Mouse (Mus musculus) B cell, adult 2 months (primary cell): Measurements from ENCODE around the gene Tmprss6.

Experiments used
- DNase-seq, 2 experiments: peaks; one replicate each; pipeline ENCODE4 v3.0.0; 2022

The Tmprss6 gene

GRCm38 (mm10) chr15:78413083-78413718 is 55.2 kb downstream of the Tmprss6 start:
- no peak for DNase-seq

- DNase-seq, result no peak
Observed at GRCm38 (mm10) chr15:78409570-78410052, 58.8 kb downstream of the Tmprss6 start.

- peak; percentile 87 to 88 for DNase-seq
Observed at GRCm38 (mm10) chr15:78406293-78406934, 62.0 kb downstream of the Tmprss6 start, which contains the start of gene Mpst. Gene Mpst, plus strand, starts transcription at chr15:78406416.

DNA sequence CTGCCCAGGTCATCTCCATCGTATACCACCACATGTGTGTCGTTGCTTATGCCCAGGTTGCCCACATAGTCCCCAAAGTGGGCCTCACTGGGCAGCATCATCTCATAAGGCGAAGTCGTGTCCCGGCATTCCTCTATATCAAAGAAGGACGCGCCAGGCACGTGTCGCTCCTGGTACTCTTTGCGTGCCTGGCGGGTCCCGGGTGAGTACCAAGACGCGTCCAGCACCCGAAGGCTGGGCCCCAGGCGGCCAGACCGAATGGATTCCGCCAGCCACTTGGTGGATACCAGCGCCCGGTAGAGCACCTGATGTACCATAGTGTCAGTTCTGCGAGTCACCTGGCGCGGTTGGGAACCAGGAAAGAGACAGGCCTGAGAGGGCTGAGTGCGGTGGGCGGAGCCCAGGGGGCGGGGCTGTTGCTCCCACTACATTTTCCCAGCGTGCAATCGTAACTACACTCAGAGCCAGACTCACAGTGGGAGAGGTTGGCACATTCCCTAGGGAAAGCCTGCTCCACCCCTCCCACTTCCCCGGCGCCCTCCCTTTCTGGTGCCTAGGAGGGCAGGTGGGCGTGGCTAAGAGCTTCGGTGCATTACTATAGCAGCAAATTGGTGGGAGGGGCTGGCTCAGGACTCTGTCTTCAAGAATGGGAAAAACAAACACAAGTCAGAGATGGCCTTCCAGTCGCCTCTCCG is 62.8 kb downstream of the Tmprss6 start, which contains the start of gene Tst:
Tst (minus strand) TSS at position 391 of the 695 bp plus-strand sequence.
- peak; percentile 64 to 68 for DNase-seq

DNA sequence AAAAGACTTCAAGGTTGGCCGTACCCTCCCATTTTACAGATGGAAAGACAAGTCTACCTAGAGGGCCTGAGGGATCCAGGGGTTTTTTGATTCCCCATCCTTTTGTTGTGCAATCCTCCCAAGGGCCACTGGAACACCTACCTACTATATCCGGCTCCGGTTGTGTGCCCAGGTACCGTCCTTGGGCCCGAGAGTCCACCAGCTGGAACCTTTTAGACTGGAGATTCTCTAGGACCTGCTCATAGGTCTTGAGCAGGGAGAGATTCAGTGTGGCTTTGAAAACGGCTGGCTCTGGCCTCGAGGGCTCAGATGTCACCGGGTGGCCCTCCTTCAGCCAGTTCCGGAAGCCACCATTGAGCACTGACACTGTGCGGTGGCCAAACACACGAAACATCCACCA is 63.3 kb downstream of the Tmprss6 start:
- no peak for DNase-seq

DNA sequence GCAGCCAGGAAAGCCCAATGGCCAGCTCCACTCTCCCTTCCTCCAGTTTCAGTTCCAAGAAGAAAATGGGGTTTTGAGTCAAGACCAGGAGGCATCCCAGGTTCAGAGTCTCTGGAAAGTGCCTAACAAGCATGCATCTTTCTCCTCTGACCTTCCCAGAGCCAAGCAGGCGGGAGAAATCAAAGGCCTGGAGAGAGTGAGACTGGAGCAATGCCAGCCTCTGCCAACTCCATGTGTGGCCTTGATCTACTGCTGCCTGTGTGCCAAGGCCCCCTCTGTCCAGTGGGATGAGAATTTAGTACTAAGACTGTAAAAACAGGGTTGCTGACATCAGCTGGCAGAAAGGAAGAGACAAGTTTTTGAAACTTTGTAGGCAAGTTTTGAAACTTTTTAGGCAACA is 64.5 kb downstream of the Tmprss6 start:
- DNase-seq, result no peak

GRCm38 (mm10) chr15:78403301-78403741 is 65.1 kb downstream of the Tmprss6 start:
- DNase-seq, result no peak

- DNase-seq, result no peak
Observed at GRCm38 (mm10) chr15:78402423-78402822, 66.0 kb downstream of the Tmprss6 start.

DNA sequence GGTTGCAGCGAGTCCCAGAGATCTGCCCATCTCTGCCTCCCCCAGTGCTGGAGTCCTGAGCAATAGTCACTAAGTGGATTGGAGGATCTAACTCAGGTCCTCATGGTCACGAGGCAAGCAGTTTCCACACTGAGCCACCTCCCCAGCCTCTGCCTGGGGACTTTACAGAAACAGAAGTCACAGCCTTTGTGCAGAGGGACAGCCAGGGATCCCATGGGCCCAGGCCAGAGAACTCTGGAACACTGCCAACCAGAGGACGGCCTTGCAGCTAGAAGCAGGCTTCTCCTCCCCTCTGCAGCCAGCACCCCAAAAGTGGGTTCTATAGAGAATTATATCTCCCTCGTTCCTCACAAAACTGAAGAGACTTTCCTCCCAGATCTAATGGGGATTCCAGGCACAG is 66.5 kb downstream of the Tmprss6 start:
- no peak for DNase-seq

DNA sequence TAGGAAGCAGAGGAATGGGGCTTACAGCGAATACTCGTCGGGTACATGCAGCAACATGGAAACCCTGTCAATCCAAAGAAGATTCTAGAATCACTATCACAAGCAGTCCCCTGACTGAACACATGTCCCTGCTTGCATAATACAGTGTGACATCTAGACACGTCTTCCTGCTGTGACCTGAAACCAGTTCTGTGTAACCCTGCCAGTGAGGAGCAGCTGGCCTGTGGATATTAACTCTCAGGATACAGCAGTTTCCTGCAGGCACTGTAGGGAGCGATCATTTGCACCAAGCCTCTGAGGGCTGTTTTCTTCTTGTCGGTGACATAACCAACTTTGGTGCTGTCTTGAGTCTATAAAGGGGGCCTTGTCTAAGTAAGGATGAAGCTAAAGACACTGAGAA is 67.1 kb downstream of the Tmprss6 start:
- no peak for DNase-seq

GRCm38 (mm10) chr15:78395478-78395962 is 72.9 kb downstream of the Tmprss6 start, which contains the start of gene Tex33:
Gene Tex33, minus strand, starts transcription at chr15:78395912.
- no peak for DNase-seq

- DNase-seq, result no peak
Observed at GRCm38 (mm10) chr15:78390855-78391254, 77.6 kb downstream of the Tmprss6 start.
